Mouse (Mus musculus) liver, adult 2 months (tissue): ENCODE measurements around the gene Gapdhs. TPM values are rescaled to one million over a fixed set of nuclear protein-coding genes. Genes with fewer than 3 reads are reported as not detected.
"Not testable (repeated sequence)": the region's sequence is repeated elsewhere in the genome, so short reads cannot be mapped to it uniquely, and the experiment has no call there.

Experiments used
- DNase-seq: peaks from one replicate; pipeline ENCODE4 v3.0.0-alpha.2; 2011; ENCODE audit warnings: low read depth, low spot score; ENCODE audit errors: extremely low read depth
- H3K27ac ChIP-seq: fragments of 200-500 bp; replicated peaks from 2 replicates; pipeline ENCODE4 v1.5.1; 2012; ENCODE audit warnings: low read depth, mild to moderate bottlenecking, control low read depth, inconsistent platforms, low read length; ENCODE audit not compliant: insufficient read depth
- H3K27me3 ChIP-seq: fragments of 200-500 bp; 2 replicates; pipeline ENCODE4 v1.6.1; 2012; ENCODE audit warnings: mild to moderate bottlenecking, moderate library complexity, low read length, inconsistent platforms; ENCODE audit not compliant: control insufficient read depth, insufficient read depth
- H3K36me3 ChIP-seq: fragments of 200-500 bp; 2 replicates; pipeline ENCODE4 v1.6.1; 2012; ENCODE audit warnings: low read length, inconsistent platforms; ENCODE audit not compliant: control insufficient read depth, insufficient read depth
- H3K4me1 ChIP-seq: fragments of 200-500 bp; 2 replicates; pipeline ENCODE4 v1.6.1; 2011; ENCODE audit warnings: low read length; ENCODE audit not compliant: control insufficient read depth, insufficient read depth
- H3K4me3 ChIP-seq: fragments of 200-500 bp; 2 replicates; pipeline ENCODE4 v1.5.1; 2011; ENCODE audit warnings: low read depth, mild to moderate bottlenecking, control low read depth, low read length, moderate library complexity; ENCODE audit not compliant: insufficient read depth
- H3K79me2 ChIP-seq: fragments of 200-500 bp; 2 replicates; pipeline ENCODE4 v1.6.1; 2012; ENCODE audit warnings: inconsistent platforms, mild to moderate bottlenecking, low read length, moderate library complexity; ENCODE audit not compliant: control insufficient read depth, insufficient read depth
- H3K9ac ChIP-seq: fragments of 200-500 bp; 2 replicates; pipeline ENCODE4 v1.6.1; 2012; ENCODE audit warnings: low read depth, mild to moderate bottlenecking, control low read depth, inconsistent platforms, low read length
- CTCF ChIP-seq: fragments of 200-500 bp; IDR thresholded peaks from 2 replicates; pipeline ENCODE4 v1.5.1; 2011; ENCODE audit warnings: low read depth, low read length, control low read depth
- POLR2A ChIP-seq: fragments of 200-500 bp; IDR thresholded peaks from 2 replicates; pipeline ENCODE4 v1.6.1; 2011; ENCODE audit warnings: low read length, control low read depth; ENCODE audit not compliant: insufficient read depth; ENCODE audit errors: extremely low read depth
- WGBS: fragments of 180-500 bp; shearing (Covaris S2); methylation state at CpG from one replicate; pipeline ENCODE4 v1.1.7; 2018; 5-methylcytosine and 5-hydroxymethylcytosine counted together
- polyA plus RNA-seq: library from polyadenylated mRNA; depleted of rRNA; stranded (reverse); fragments of >200 nt; gene quantifications from 2 replicates; pipeline ENCODE4 v1.2.3, GENCODE M21; 2012; rRNA removed
- total RNA-seq: library from RNA; depleted of rRNA; stranded (reverse); fragments of >200 nt; gene quantifications from 2 replicates; pipeline ENCODE4 v1.2.3, GENCODE M21; 2014; rRNA removed

Gapdhs gene
- total RNA-seq (not detected in 2 replicates), polyA plus RNA-seq (0.50 and 1.3 TPM in 2 replicates)

DNA sequence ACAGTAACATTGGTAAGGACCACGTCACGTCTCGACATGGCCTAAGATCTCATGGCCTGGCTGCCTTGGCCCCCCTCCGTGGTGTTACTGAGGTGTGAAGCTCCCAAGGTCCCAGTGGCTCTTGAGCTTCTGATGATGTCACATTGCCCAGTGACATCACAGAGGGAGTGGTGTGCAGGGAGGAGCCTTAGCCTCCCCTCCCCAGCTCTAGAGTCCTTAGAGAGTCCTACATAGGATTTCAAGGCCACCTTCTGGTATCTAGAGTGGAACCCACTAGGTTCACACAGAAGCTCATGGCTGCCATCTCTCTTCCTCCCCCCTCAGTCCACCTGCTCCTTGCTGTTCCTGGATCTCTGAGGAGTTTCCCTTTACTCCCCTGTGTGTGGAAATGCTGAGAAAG lies at the start of gene Gapdhs:
Gene Gapdhs (minus strand): TSS at position 65 of the 400 bp plus-strand sequence.
- not testable (repeated sequence) for H3K27me3 ChIP-seq, H3K4me1 ChIP-seq, H3K79me2 ChIP-seq, DNase-seq, H3K4me3 ChIP-seq, H3K27ac ChIP-seq, H3K36me3 ChIP-seq, H3K9ac ChIP-seq
- WGBS: 95% methylated on average over 4 of the region's 4 CpGs

DNA sequence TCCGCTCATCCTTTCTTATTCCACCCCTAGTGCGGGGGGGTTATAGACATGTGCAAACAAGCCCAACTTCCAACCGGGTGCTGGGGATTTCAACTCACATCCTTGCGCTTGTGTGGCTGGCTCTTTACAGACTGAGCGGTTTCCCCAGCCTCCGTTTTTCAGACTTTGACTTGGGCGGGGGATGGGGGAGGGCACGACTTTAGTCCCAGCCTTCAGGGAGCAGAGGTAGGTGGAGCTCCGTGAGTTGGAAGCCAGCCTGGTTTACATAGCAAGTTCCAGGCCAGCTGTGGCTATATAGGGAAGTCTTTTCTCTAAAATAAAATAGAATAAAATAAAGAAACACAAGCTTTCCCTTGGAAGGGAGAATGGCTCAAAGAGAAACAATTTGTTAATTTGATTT lies 48.4 kb upstream of the Gapdhs start:
- H3K4me1 ChIP-seq: no peaks in the 10 kb centered on the region
- no peak overlapping the region for H3K9ac ChIP-seq
- WGBS: 16% methylated on average over 9 of the region's 9 CpGs

DNA sequence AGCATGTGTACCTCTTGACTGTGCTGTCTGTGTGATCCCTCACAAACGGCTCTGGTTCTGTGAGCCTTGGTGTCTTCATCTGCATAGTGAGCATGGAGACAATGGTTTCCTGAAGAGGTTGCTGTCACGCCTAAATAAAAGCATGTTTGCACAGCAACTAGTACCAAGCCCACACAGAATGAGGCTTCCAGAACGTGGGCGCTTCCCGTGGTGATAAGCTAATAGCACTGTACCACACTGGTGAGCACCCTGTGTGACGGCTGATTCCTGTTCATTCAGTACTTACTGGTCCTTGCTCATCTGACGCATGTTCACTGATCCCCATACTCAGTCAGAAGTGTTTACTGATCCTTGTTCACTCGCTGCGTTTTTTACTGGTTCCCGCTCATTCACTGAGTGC lies 46.7 kb upstream of the Gapdhs start:
- H3K9ac ChIP-seq: no peak overlapping the region
- DNase-seq: no peak
- TF ChIP-seq POLR2A: no peak
- no peak for TF ChIP-seq CTCF
- H3K27me3 ChIP-seq: no peaks in the 10 kb centered on the region
- H3K27ac ChIP-seq: no peak overlapping the region
- no peaks in the 10 kb centered on the region for H3K4me1 ChIP-seq
- 74% methylated on average over 10 of the region's 10 CpGs for WGBS
- H3K79me2 ChIP-seq: no peaks in the 10 kb centered on the region
- no peak overlapping the region for H3K4me3 ChIP-seq
- H3K36me3 ChIP-seq: no peaks in the 10 kb centered on the region

More for the DNA sequence above, 48.4 kb upstream of the Gapdhs start:
- no peaks in the 10 kb centered on the region for H3K27me3 ChIP-seq
- peak; percentile 63 for DNase-seq
- no peaks in the 10 kb centered on the region for H3K36me3 ChIP-seq
- no peak for TF ChIP-seq POLR2A
- no peak for TF ChIP-seq CTCF
- H3K79me2 ChIP-seq: no peaks in the 10 kb centered on the region
- H3K4me3 ChIP-seq: no peak overlapping the region
- H3K27ac ChIP-seq: no peak overlapping the region

- no peak for DNase-seq
- TF ChIP-seq CTCF: no peak
- TF ChIP-seq POLR2A: no peak
- no peak within 1 kb of the TSS for H3K27ac ChIP-seq
- H3K27me3 ChIP-seq: no peaks in the 10 kb centered on the region
- 61% methylated on average over 15 of the region's 15 CpGs for WGBS
- no peak within 1 kb of the TSS for H3K4me3 ChIP-seq
- H3K79me2 ChIP-seq: no peaks in the 10 kb centered on the region
- H3K4me1 ChIP-seq: no peaks in the 10 kb centered on the region
- H3K36me3 ChIP-seq: no peaks in the 10 kb centered on the region
- no peak within 1 kb of the TSS for H3K9ac ChIP-seq
These were observed 44.0 kb upstream of the Gapdhs start, which contains the start of gene Krtdap for GRCm38 (mm10) chr7:30787377-30788022. Krtdap (plus strand) TSS chr7:30787896.

GRCm38 (mm10) chr7:30785721-30786546 lies 42.5 kb upstream of the Gapdhs start:
- Histone ChIP-seq H3K79me2 (no peaks in the 10 kb centered on the region), H3K9ac (no peak overlapping the region), H3K27ac (no peak overlapping the region), H3K27me3 (no peaks in the 10 kb centered on the region), H3K4me1 (no peaks in the 10 kb centered on the region), H3K36me3 (no peaks in the 10 kb centered on the region), H3K4me3 (no peak overlapping the region)
- TF ChIP-seq CTCF: no peak
- TF ChIP-seq POLR2A: no peak
- no peak for DNase-seq
- WGBS: 85% methylated on average over 13 of the region's 13 CpGs

DNA sequence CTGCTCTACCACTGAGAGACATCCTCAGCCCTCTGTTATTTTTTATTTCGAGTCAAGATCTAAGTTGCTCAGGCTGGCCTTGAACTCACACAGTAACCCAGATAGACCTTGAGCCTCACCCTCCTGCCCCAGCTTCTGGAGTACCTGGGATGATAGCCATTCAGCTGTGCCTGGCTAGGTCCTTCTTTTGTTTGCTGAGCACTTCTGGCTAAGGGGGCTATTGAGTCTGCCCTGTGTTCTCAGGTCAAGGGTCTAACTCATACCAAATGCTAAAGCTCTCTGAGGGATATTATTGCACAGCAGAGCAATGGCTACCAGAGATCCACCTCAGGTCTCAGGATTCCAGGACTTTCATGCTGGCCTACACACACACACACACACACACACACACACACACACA lies 41.7 kb upstream of the Gapdhs start:
- TF ChIP-seq POLR2A: no peak
- no peak for TF ChIP-seq CTCF
- 47% methylated on average over 1 of the region's 1 CpGs for WGBS
- Histone ChIP-seq H3K9ac (no peak overlapping the region), H3K4me1 (no peaks in the 10 kb centered on the region), H3K36me3 (no peaks in the 10 kb centered on the region), H3K27me3 (no peaks in the 10 kb centered on the region), H3K4me3 (no peak overlapping the region), H3K79me2 (no peaks in the 10 kb centered on the region), H3K27ac (no peak overlapping the region)
- DNase-seq: no peak
